Mouse (Mus musculus) cerebellum, adult (tissue): Measurements from ENCODE around the gene Phf13.

ENCODE experiments used
- ATAC-seq: cut with Nextera tagmentation; 2 replicates; pipeline ENCODE4 v1.9.2; 2017; ENCODE audit warnings: mild to moderate bottlenecking, moderate library complexity, mixed read lengths; ENCODE audit not compliant: insufficient number of reproducible peaks, low FRiP score, low TSS enrichment

The Phf13 gene

GRCm38 (mm10) chr4:152013036-152013813 is 17.2 kb upstream of the Phf13 start:
- no peak for ATAC-seq

GRCm38 (mm10) chr4:152012109-152012508 is 16.1 kb upstream of the Phf13 start:
- ATAC-seq = no peak

GRCm38 (mm10) chr4:152011171-152011760 is 15.2 kb upstream of the Phf13 start:
- no peak for ATAC-seq

- ATAC-seq = no peak
Measured at GRCm38 (mm10) chr4:152010707-152011134, 14.7 kb upstream of the Phf13 start.

GRCm38 (mm10) chr4:152010091-152010706 is 14.1 kb upstream of the Phf13 start:
- ATAC-seq = no peak

- peak; percentile 34; the same call in 1 of the 2 replicates for ATAC-seq
Measured at GRCm38 (mm10) chr4:152009076-152010051, 13.3 kb upstream of the Phf13 start.

- peak; percentile 81 for ATAC-seq
Measured at GRCm38 (mm10) chr4:152008622-152009075, 12.6 kb upstream of the Phf13 start, which contains the start of gene Klhl21. Klhl21 (plus strand) TSS chr4:152008803.

- ATAC-seq = no peak
Measured at GRCm38 (mm10) chr4:152008148-152008500, 12.1 kb upstream of the Phf13 start.

- ATAC-seq = no peak
Measured at GRCm38 (mm10) chr4:152007481-152008147, 11.6 kb upstream of the Phf13 start.

GRCm38 (mm10) chr4:152006812-152007211 is 10.8 kb upstream of the Phf13 start:
- ATAC-seq = no peak

GRCm38 (mm10) chr4:152006137-152006536 is 10.1 kb upstream of the Phf13 start:
- ATAC-seq = no peak

- ATAC-seq = no peak
Measured at GRCm38 (mm10) chr4:152002063-152002462, 6.0 kb upstream of the Phf13 start.

GRCm38 (mm10) chr4:152001335-152001734 is 5.3 kb upstream of the Phf13 start:
- ATAC-seq = no peak

GRCm38 (mm10) chr4:152000906-152001305 is 4.8 kb upstream of the Phf13 start:
- ATAC-seq = no peak

GRCm38 (mm10) chr4:151999481-151999880 is 3.4 kb upstream of the Phf13 start:
- ATAC-seq = no peak

GRCm38 (mm10) chr4:151997701-151998100 is 1.6 kb upstream of the Phf13 start:
- ATAC-seq = no peak

- ATAC-seq = no peak
Measured at GRCm38 (mm10) chr4:151996951-151997222, 829 bp upstream of the Phf13 start.

GRCm38 (mm10) chr4:151995371-151996172 is 486 bp downstream of the Phf13 start:
- no peak for ATAC-seq
